Mouse (Mus musculus) myocyte (in vitro differentiated cells): Measurements from ENCODE around the gene Ntn4. TPM values are rescaled to one million over a fixed set of nuclear protein-coding genes. Genes with fewer than 3 reads are reported as not detected.

ENCODE experiments used
- H3K27me3 ChIP-seq: one replicate; pipeline ENCODE4 v1.6.1; 2011; ENCODE audit not compliant: control insufficient read depth, insufficient read depth, insufficient read length
- H3K36me3 ChIP-seq: one replicate; pipeline ENCODE4 v1.6.1; 2011; ENCODE audit not compliant: control insufficient read depth, insufficient read depth
- H3K4me2 ChIP-seq: one replicate; pipeline ENCODE4 v1.6.1; 2011; ENCODE audit warnings: low read depth, control low read depth
- H3K4me3 ChIP-seq: one replicate; pipeline ENCODE4 v1.5.1; 2011; ENCODE audit warnings: mild to moderate bottlenecking, control low read depth, moderate library complexity
- H3K79me2 ChIP-seq: one replicate; pipeline ENCODE4 v1.6.1; 2011; ENCODE audit not compliant: control insufficient read depth, insufficient read depth
- H3ac ChIP-seq: one replicate; pipeline ENCODE4 v1.6.1; 2011; ENCODE audit not compliant: control insufficient read depth, insufficient read length
- CEBPB ChIP-seq: IDR thresholded peaks from 2 replicates; pipeline ENCODE4 v1.6.1; 2011; ENCODE audit warnings: mild to moderate bottlenecking, moderate library complexity; ENCODE audit not compliant: poor library complexity, insufficient read depth, severe bottlenecking
- E2F4 ChIP-seq: IDR thresholded peaks from one replicate; pipeline ENCODE4 v1.6.1; 2011; ENCODE audit warnings: mild to moderate bottlenecking, control low read depth, moderate library complexity; ENCODE audit not compliant: insufficient read depth
- MAX ChIP-seq: IDR thresholded peaks from one replicate; pipeline ENCODE4 v1.6.1; 2011; ENCODE audit warnings: low read depth, mild to moderate bottlenecking, control low read depth
- MYOD1 ChIP-seq, 3 experiments: IDR thresholded peaks; one replicate each; pipeline ENCODE4 v1.6.1; 2011; ENCODE audit warnings: control low read depth in 2 of 3, low read depth in 2 of 3, mild to moderate bottlenecking in 2 of 3, moderate library complexity in 1 of 3; ENCODE audit not compliant: insufficient read length in 2 of 3, control insufficient read depth in 1 of 3
- MYOG ChIP-seq, 3 experiments: IDR thresholded peaks; one replicate each; pipeline ENCODE4 v1.6.1; 2011; ENCODE audit warnings: control low read depth in 2 of 3, low read depth in 2 of 3, mild to moderate bottlenecking in 2 of 3; ENCODE audit not compliant: insufficient read length in 2 of 3, control insufficient read depth in 1 of 3, insufficient read depth in 1 of 3
- POLR2A ChIP-seq: IDR thresholded peaks from one replicate; pipeline ENCODE4 v1.6.1; 2011; ENCODE audit warnings: low read depth, mild to moderate bottlenecking, control low read depth, moderate library complexity; ENCODE audit not compliant: insufficient read length
- POLR2AphosphoS2 ChIP-seq: IDR thresholded peaks from one replicate; pipeline ENCODE4 v1.6.1; 2011; ENCODE audit warnings: low read depth, control low read depth; ENCODE audit not compliant: insufficient read length
- REST ChIP-seq: IDR thresholded peaks from one replicate; pipeline ENCODE4 v1.6.1; 2011; ENCODE audit warnings: mild to moderate bottlenecking, control low read depth, moderate library complexity; ENCODE audit not compliant: insufficient read depth, insufficient read length
- SRF ChIP-seq: IDR thresholded peaks from one replicate; pipeline ENCODE4 v1.6.1; 2011; ENCODE audit warnings: low read depth; ENCODE audit not compliant: control insufficient read depth, insufficient read length
- TCF12 ChIP-seq: IDR thresholded peaks from one replicate; pipeline ENCODE4 v1.6.1; 2011; ENCODE audit warnings: mild to moderate bottlenecking, control low read depth; ENCODE audit not compliant: poor library complexity, insufficient read depth, severe bottlenecking
- TCF3 ChIP-seq: IDR thresholded peaks from one replicate; pipeline ENCODE4 v1.6.1; 2011; ENCODE audit warnings: low read depth, control low read depth; ENCODE audit not compliant: insufficient read length
- USF1 ChIP-seq: IDR thresholded peaks from one replicate; pipeline ENCODE4 v1.6.1; 2011; ENCODE audit warnings: low read depth, mild to moderate bottlenecking, control low read depth, moderate library complexity
- polyA plus RNA-seq: library from polyadenylated mRNA; unstranded; fragments of >200 nt; fragmentation: generic; extraction: Trizol; gene quantifications from one replicate; pipeline ENCODE4 v1.2.1, GENCODE M21; 2012; ENCODE audit warnings: missing spikeins

Ntn4 gene
- polyA plus RNA-seq, 1 experiment = 3.0 TPM

DNA sequence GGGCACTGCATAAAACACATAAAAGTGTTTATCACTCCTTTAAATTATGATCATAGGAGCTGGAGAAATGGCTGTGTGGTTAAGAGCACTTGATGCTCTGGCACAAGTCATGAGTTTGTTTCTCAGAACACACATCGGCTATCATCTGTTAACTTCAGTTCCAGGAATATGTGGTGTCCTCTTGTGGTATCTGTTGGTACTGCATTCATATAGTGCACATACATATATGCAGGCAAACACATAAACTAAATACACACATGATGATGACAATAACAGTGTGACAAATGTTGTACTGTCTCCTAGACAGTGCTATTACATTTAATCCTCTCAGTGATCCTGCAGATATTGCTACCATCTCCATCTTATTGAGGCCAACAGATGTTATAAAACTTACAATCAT, 37.2 kb upstream of the Ntn4 start:
- TF ChIP-seq CEBPB (no peak), MYOG (IDR thresholded peaks at IDR 0.05; ENCODE audit: control insufficient read depth in 1 of 3, insufficient read depth in 1 of 3, insufficient read length in 2 of 3, low read depth in 2 of 3) (no peak), MYOD1 (IDR thresholded peaks at IDR 0.05; ENCODE audit: control insufficient read depth in 1 of 3, insufficient read length in 2 of 3, low read depth in 2 of 3) (no peak), TCF3 (no peak)
- no peak overlapping the region for H3ac ChIP-seq
- no peaks in the 10 kb centered on the region for H3K79me2 ChIP-seq

GRCm38 (mm10) chr10:93606326-93606725, 34.2 kb upstream of the Ntn4 start:
- Histone ChIP-seq H3K79me2 (no peaks in the 10 kb centered on the region), H3K27me3 (no peaks in the 10 kb centered on the region), H3K36me3 (no peaks in the 10 kb centered on the region), H3K4me3 (no peak overlapping the region), H3K4me2 (no peak overlapping the region), H3ac (no peak overlapping the region)
- TF ChIP-seq POLR2AphosphoS2 = no peak
- TF ChIP-seq REST = no peak
- TF ChIP-seq MYOD1 (IDR thresholded peaks at IDR 0.05; ENCODE audit: control insufficient read depth in 1 of 3, insufficient read length in 2 of 3, low read depth in 2 of 3) = no peak
- no peak for TF ChIP-seq MYOG (IDR thresholded peaks at IDR 0.05; ENCODE audit: control insufficient read depth in 1 of 3, insufficient read depth in 1 of 3, insufficient read length in 2 of 3, low read depth in 2 of 3)

More for the DNA sequence above, 37.2 kb upstream of the Ntn4 start:
- no peak overlapping the region for H3K4me2 ChIP-seq
- no peaks in the 10 kb centered on the region for H3K27me3 ChIP-seq
- no peaks in the 10 kb centered on the region for H3K36me3 ChIP-seq
- H3K4me3 ChIP-seq = no peak overlapping the region

GRCm38 (mm10) chr10:93608051-93608450, 32.4 kb upstream of the Ntn4 start:
- TF ChIP-seq TCF3 (no peak), MAX (no peak), CEBPB (no peak), SRF (no peak), MYOD1 (IDR thresholded peaks at IDR 0.05; ENCODE audit: control insufficient read depth in 1 of 3, insufficient read length in 2 of 3, low read depth in 2 of 3) (no peak), POLR2AphosphoS2 (no peak), POLR2A (no peak), E2F4 (no peak), TCF12 (no peak), REST (no peak), MYOG (IDR thresholded peaks at IDR 0.05; ENCODE audit: control insufficient read depth in 1 of 3, insufficient read depth in 1 of 3, insufficient read length in 2 of 3, low read depth in 2 of 3) (no peak), USF1 (no peak)
- H3K79me2 ChIP-seq = no peaks in the 10 kb centered on the region
- H3K27me3 ChIP-seq = no peaks in the 10 kb centered on the region
- H3K4me2 ChIP-seq = no peak overlapping the region
- H3ac ChIP-seq = no peak overlapping the region
- H3K36me3 ChIP-seq = no peaks in the 10 kb centered on the region
- no peak overlapping the region for H3K4me3 ChIP-seq

DNA sequence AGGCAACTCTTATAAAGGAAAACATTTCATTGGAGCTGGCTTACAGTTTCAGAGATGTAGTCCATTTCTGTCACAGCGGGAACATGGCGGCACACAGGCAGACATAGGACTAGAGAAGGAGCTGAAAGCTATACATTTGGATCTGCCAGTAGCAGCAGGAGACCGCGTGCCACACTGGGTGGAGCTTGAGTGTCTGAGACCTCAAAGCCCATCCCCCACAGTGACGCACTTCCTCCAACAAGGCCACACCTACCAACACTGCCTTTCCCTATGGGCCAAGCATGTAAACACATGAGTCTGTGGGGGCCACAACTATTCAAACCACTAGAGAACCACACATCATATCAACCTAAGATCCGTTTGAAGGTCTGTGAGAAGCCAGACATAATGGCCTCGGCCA, 31.2 kb upstream of the Ntn4 start:
- Histone ChIP-seq H3K79me2 (no peaks in the 10 kb centered on the region), H3K27me3 (no peaks in the 10 kb centered on the region), H3K4me3 (no peak overlapping the region), H3K4me2 (no peak overlapping the region), H3ac (no peak overlapping the region), H3K36me3 (no peaks in the 10 kb centered on the region)
- TF ChIP-seq TCF3 = no peak

- H3K4me2 ChIP-seq = no peak overlapping the region
- H3K27me3 ChIP-seq = no peaks in the 10 kb centered on the region
- H3K4me3 ChIP-seq = no peak overlapping the region
- H3ac ChIP-seq = no peak overlapping the region
- TF ChIP-seq MYOG (IDR thresholded peaks at IDR 0.05; ENCODE audit: control insufficient read depth in 1 of 3, insufficient read depth in 1 of 3, insufficient read length in 2 of 3, low read depth in 2 of 3) = no peak
- TF ChIP-seq MYOD1 (IDR thresholded peaks at IDR 0.05; ENCODE audit: control insufficient read depth in 1 of 3, insufficient read length in 2 of 3, low read depth in 2 of 3) = no peak
- TF ChIP-seq POLR2AphosphoS2 = no peak
- no peak for TF ChIP-seq REST
- TF ChIP-seq TCF12 = no peak
- TF ChIP-seq TCF3 = no peak
- TF ChIP-seq E2F4 = no peak
- no peak for TF ChIP-seq SRF
- TF ChIP-seq POLR2A = no peak
- TF ChIP-seq USF1 = no peak
- TF ChIP-seq MAX = no peak
- TF ChIP-seq CEBPB = no peak
- H3K36me3 ChIP-seq = no peaks in the 10 kb centered on the region
- no peaks in the 10 kb centered on the region for H3K79me2 ChIP-seq
Observed at GRCm38 (mm10) chr10:93610896-93611295, 29.6 kb upstream of the Ntn4 start.
